Mouse (Mus musculus) naive thymus-derived CD4-positive, alpha-beta T cell, adult 5 months (primary cell): ENCODE data around the gene Esr1. TPM values are rescaled to one million over a fixed set of nuclear protein-coding genes. Genes with fewer than 3 reads are reported as not detected.

Experiments used
- polyA plus RNA-seq: library from polyadenylated mRNA; unstranded; fragments of 100-300 nt; shearing (Covaris generic); gene quantifications from one replicate; pipeline ENCODE4 v1.2.1, GENCODE M21; 2017

The Esr1 gene
- 1.9 TPM for polyA plus RNA-seq

DNA sequence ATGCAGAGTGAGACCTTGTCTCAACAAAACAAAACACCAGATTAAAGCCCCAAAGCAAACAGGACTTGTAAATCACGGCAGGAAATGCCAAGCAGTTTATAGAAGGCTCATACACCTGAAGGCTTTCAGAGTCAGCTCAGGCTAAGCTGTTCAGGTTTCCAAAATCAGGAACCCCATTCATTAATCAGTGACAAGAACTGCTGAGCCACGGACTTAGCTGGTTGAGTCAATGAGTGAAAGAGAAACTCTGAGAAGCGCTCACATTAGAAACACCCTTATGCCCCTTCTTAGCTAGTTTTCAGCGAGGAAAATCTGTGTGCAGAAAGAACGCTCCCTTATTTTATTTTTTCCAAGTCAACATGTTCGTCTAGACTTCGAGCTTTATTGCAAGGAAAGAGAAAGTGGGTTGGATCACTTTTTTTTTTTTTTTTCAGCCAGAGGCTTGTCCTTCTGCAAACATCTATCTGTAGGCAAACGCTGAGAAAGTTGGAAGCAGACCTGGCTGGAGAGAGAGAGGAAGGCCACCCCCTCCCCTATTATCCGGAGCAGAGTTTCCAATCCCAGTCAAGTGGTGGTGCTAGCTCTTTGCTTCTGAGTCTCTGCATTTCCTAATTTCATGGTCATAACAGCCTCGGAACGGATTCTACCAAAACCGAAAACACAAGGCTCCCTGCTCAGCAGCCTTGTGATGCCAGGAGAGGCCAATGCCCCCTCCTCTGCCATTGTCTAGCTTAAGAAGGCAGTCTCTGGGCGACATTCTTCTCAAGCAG is at the start of gene Esr1:
Gene Esr1 (plus strand): TSS at position 208 of the 770 bp plus-strand sequence.

Other genes with a start within 250 kb of the Esr1 start
- 53.1 TPM for gene Zbtb2, start 223.5 kb upstream of the Esr1 start, polyA plus RNA-seq
- gene Rmnd1, start 179.2 kb upstream of the Esr1 start, polyA plus RNA-seq = 55.6 TPM
- 12.6 TPM for gene Armt1, start 179.1 kb upstream of the Esr1 start, polyA plus RNA-seq
- 0.19 TPM for gene Ccdc170, start 129.1 kb upstream of the Esr1 start, polyA plus RNA-seq